Mouse (Mus musculus): ENCODE results near the gene Gm10912. TPM values are rescaled to one million over a fixed set of nuclear protein-coding genes. Genes with fewer than 3 reads are reported as not detected.
"Not testable (repeated sequence)": the region's sequence is repeated elsewhere in the genome, so short reads cannot be mapped to it uniquely, and the experiment has no call there.

Gm10912 gene
- polyA plus RNA-seq, 1 experiment from 2014 or later: not detected

DNA sequence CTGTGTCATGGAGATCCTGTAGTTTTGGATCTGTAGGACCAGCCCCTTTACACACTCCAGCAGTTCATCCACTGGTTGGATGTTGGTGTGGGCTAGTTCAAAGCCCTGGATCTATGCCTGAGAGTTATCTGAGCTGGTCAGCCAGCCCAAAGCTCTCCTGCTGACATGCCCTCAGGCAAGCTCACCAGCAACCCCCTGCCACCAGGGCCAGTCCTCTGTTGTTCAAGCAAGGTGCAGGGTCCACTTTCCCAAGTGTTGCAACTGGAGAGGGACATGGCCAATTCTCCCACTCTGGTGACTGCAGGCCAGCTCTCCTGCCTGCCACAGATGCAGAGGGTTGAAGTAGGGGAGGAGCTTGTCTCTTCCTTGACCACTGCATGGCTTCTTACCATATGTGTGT, 47.9 kb downstream of the Gm10912 start:
- H3K4me1 ChIP-seq (ENCODE audit: control insufficient read depth, insufficient read depth, low read length); H3K9ac ChIP-seq (ENCODE audit: low read depth, low read length); ATAC-seq (replicated peaks; ENCODE audit: insufficient number of reproducible peaks, low FRiP score, low TSS enrichment); H3K27ac ChIP-seq (ENCODE audit: low read depth, low read length); H3K9me3 ChIP-seq (replicated peaks; ENCODE audit: control insufficient read depth, low read length); H3K4me2 ChIP-seq; H3K36me3 ChIP-seq (ENCODE audit: control insufficient read depth, insufficient read depth, low read length); H3K4me3 ChIP-seq (ENCODE audit: low read depth, low read length); H3K27me3 ChIP-seq (ENCODE audit: control insufficient read depth, insufficient read depth, low read length): not testable (repeated sequence)

GRCm38 (mm10) chr2:104114898-104115297, 49.3 kb downstream of the Gm10912 start:
- H3K4me3 ChIP-seq (ENCODE audit: low read depth, low read length): no peak overlapping the region
- H3K4me2 ChIP-seq: no peak overlapping the region
- H3K9me3 ChIP-seq (replicated peaks; ENCODE audit: control insufficient read depth, low read length): no peaks in the 10 kb centered on the region
- H3K36me3 ChIP-seq (ENCODE audit: control insufficient read depth, insufficient read depth, low read length): no peaks in the 10 kb centered on the region
- H3K27me3 ChIP-seq (ENCODE audit: control insufficient read depth, insufficient read depth, low read length): no peaks in the 10 kb centered on the region
- no peak overlapping the region for H3K27ac ChIP-seq (ENCODE audit: low read depth, low read length)
- WGBS (ENCODE audit: insufficient replicate concordance): 89% methylated on average over 3 of the region's 3 CpGs
- ATAC-seq (replicated peaks; ENCODE audit: insufficient number of reproducible peaks, low FRiP score, low TSS enrichment): no peak
- H3K4me1 ChIP-seq (ENCODE audit: control insufficient read depth, insufficient read depth, low read length): peaks cover 4% of the 10 kb centered on the region
- H3K9ac ChIP-seq (ENCODE audit: low read depth, low read length): no peak overlapping the region

Other genes starting within 250 kb of the Gm10912 start
- 27.9 TPM in 2 replicates for gene Lmo2, start 107.8 kb upstream of the Gm10912 start, polyA plus RNA-seq (2014; fragmentation: Nextera tagmentation; extraction: Ambion mirVana)
- 43.2 and 46.8 TPM in 2 replicates for gene Fbxo3, start 38.1 kb upstream of the Gm10912 start, polyA plus RNA-seq (2014; fragmentation: Nextera tagmentation; extraction: Ambion mirVana)
- gene 4931422A03Rik, start 37.5 kb upstream of the Gm10912 start, polyA plus RNA-seq (2014; fragmentation: Nextera tagmentation; extraction: Ambion mirVana): 1.1 and 2.2 TPM in 2 replicates
- not detected in 2 replicates for gene Gm10799, start 2.7 kb downstream of the Gm10912 start, polyA plus RNA-seq (2014; fragmentation: Nextera tagmentation; extraction: Ambion mirVana)
- gene Cd59b, start 4.0 kb downstream of the Gm10912 start, polyA plus RNA-seq (2014; fragmentation: Nextera tagmentation; extraction: Ambion mirVana): 8.7 and 15.7 TPM in 2 replicates
- gene Cd59a, start 30.0 kb downstream of the Gm10912 start, polyA plus RNA-seq (2014; fragmentation: Nextera tagmentation; extraction: Ambion mirVana): 89.4 and 89.9 TPM in 2 replicates
- 0.46 and 0.53 TPM in 2 replicates for gene A930018P22Rik, start 56.9 kb downstream of the Gm10912 start, polyA plus RNA-seq (2014; fragmentation: Nextera tagmentation; extraction: Ambion mirVana)